Mouse (Mus musculus) adrenal gland, adult (tissue): ENCODE measurements at regions not wholly inside any gene's neighbourhood (a gene's known extent, or its start where the extent isn't known, plus 50 kb on each side); places are given as distances from the start of the nearest gene placed in this dataset.

Source experiments
- DNase-seq, 2 experiments: peaks; one replicate each; pipeline ENCODE4 v3.0.0; 2022 to 2023; ENCODE audit warnings: low spot score in 1 of 2; ENCODE audit not compliant: inconsistent age in 2 of 2

DNA sequence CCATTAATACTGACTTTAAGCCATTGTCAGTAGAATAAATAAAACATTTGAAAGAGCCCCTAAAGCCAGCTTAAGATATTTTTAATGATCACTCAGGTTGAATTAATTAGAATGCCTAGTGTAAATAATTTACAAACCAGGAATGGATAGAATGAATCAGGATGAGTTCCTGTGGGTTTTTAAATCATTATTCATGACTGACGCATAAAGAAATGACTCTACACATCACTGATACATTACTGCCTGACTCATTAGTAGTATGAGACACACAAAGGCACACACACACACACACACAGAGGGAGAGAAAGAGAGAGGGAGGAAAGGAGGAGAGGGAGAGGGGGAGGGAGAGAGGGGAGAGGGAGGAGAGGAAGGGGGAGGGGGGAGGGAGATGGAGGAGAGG lies 612.0 kb downstream of the Ipmk start:
- no peak for DNase-seq

GRCm38 (mm10) chr10:71960422-71961089 lies 613.0 kb downstream of the Ipmk start:
- no peak for DNase-seq

GRCm38 (mm10) chr10:71978035-71978434 lies 630.5 kb downstream of the Ipmk start:
- peak in 1 of 2 experiments; percentile 37 for DNase-seq

DNA sequence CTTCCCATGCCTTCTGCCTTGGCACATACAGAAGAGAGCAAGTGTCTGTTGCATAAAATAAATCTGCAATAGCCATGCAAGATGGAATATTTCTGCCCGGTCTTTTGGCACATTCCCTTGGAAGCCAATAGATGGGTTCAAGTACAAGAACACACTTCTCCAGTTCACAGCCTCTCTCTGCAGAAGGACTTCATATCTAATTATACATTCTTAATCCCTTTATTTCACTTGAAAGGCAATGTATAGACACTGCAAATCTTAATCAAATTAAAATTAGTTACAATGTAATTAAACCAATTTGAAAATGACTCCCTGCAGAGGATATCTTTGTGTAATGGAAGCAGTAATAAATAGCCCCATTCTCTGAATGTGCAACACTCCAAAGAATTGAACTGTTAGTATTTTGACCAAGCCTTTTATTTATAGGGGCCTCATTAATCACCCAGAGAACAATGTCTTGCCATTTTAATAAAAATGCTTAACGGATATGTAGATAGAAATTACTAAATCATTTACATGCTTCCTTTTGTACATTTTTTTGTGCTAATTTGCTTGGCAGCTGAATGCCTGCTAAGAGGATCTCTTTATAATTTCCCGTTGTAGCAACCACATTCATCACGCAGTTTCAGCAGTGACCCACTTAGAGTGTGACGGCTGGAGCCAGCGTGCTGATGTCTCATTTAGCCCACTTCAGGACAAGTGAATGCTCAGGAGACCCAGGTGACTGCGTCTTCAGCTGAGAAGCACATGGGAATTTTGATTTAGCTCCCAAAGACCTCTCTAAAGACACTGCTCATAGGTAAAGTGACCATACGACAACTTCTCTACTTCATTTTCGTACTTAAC lies 651.5 kb upstream of the Zwint start:
- DNase-seq = no peak
